Mouse (Mus musculus) brain, adult 10 weeks (tissue): ENCODE data around the gene Hells. TPM values are rescaled to one million over a fixed set of nuclear protein-coding genes. Genes with fewer than 3 reads are reported as not detected.

Experiments
- polyA plus RNA-seq: library from polyadenylated mRNA; stranded (reverse); fragments of 350-450 nt; fragmentation: Illumina TruSeq; extraction: RNeasy Lipid Tissue Mini Kit (QIAGEN cat#74804); gene quantifications from one replicate; pipeline ENCODE4 v1.2.3, GENCODE M21; 2015; ENCODE audit warnings: low read depth, low replicate concordance

Hells gene
- 1.2 TPM for polyA plus RNA-seq

GRCm38 (mm10) chr19:38930788-38931565 lies at the start of gene Hells:
Hells (plus strand) TSS chr19:38930915.

GRCm38 (mm10) chr19:39006715-39007114 lies 76.0 kb downstream of the Hells start, which contains the start of gene Cyp2c55:
Cyp2c55 (plus strand) TSS chr19:39007019.

Other genes with a start within 250 kb of the Hells start
- gene Noc3l, start 111.7 kb upstream of the Hells start, polyA plus RNA-seq = 8.9 TPM
- 10.3 TPM for gene Tbc1d12, start 94.3 kb upstream of the Hells start, polyA plus RNA-seq
- gene Cyp2c55, start 76.1 kb downstream of the Hells start, polyA plus RNA-seq = not detected
- not detected for gene Cyp2c65, start 130.1 kb downstream of the Hells start, polyA plus RNA-seq
- not detected for gene Cyp2c66, start 183.0 kb downstream of the Hells start, polyA plus RNA-seq